Mouse (Mus musculus): ENCODE results near the gene Try10. TPM values are rescaled to one million over a fixed set of nuclear protein-coding genes. Genes with fewer than 3 reads are reported as not detected.
"Not testable (repeated sequence)": the region's sequence is repeated elsewhere in the genome, so short reads cannot be mapped to it uniquely, and the experiment has no call there.

Try10 gene
- polyA plus RNA-seq (2015; fragmentation: Nextera tagmentation; extraction: Ambion mirVana) = 2.4 TPM in 1 of 2 replicates, not detected in the other

DNA sequence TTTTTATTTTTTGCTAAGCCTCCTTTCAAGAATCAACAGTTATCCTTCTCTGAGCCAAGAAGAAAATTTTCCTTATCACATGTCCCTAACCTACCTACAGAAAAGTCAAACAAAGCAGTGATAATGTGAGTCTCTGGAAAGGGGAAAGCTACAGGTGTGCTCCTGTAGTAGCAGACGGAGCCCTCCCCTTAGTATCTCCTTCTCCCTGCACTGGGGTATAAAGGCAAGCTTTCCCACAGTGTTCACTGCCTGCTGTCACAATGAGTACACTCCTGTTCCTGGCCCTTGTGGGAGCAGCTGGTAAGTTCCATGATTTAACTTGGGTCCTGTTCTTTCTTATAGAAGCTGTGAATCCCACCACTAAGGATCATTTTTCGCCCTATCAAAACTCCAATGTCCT lies at the start of gene Try10:
Try10 (plus strand) TSS at position 174 of the 400 bp plus-strand sequence.
- 72% methylated on average over 2 of the region's 2 CpGs for WGBS (ENCODE audit: insufficient replicate concordance)
- no peak for ATAC-seq
- Histone ChIP-seq H3K27me3 (ENCODE audit: insufficient read depth, low read length) (no peaks in the 10 kb centered on the region), H3K4me2 (ENCODE audit: low read depth, low read length) (no peak within 1 kb of the TSS), H3K4me1 (ENCODE audit: insufficient read depth) (no peaks in the 10 kb centered on the region), H3K9me3 (ENCODE audit: low read length) (no peaks in the 10 kb centered on the region), H3K27ac (ENCODE audit: low read depth) (no peak within 1 kb of the TSS), H3K4me3 (ENCODE audit: low read depth, low read length) (no peak within 1 kb of the TSS), H3K36me3 (replicated peaks; ENCODE audit: insufficient read depth, low read length) (no peaks in the 10 kb centered on the region), H3K9ac (replicated peaks) (no peak within 1 kb of the TSS)
- DNase-seq = no peak
- TF ChIP-seq EP300 (IDR thresholded peaks at IDR 0.05; ENCODE audit: low read depth) (no peak), CTCF (IDR thresholded peaks at IDR 0.05; ENCODE audit: low read depth) (no peak)

DNA sequence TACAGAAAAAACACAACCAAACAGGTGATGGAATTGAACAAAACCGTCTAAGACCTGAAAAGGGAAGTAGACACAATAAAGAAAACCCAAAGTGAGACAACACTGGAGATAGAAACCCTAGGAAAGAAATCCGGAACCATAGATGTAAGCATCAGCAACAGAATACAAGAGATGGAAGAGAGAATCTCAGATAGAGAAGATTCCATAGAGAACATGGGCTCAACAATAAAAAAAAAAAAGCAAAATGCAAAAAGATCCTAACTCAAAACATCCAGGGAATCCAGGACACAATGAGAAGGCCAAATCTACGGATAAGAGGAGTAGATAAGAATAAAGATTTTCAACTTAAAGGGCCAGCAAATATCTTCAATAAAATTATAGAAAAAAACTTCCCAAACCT lies 37.2 kb upstream of the Try10 start, which contains the start of gene Try5:
Try5 (minus strand) TSS at position 101 of the 400 bp plus-strand sequence.
- H3K27me3 ChIP-seq (ENCODE audit: insufficient read depth, low read length); H3K4me3 ChIP-seq (ENCODE audit: low read depth, low read length); H3K4me2 ChIP-seq (ENCODE audit: low read depth, low read length); H3K4me1 ChIP-seq (ENCODE audit: insufficient read depth); H3K9me3 ChIP-seq (ENCODE audit: low read length); H3K36me3 ChIP-seq (replicated peaks; ENCODE audit: insufficient read depth, low read length); H3K9ac ChIP-seq (replicated peaks); H3K27ac ChIP-seq (ENCODE audit: low read depth); DNase-seq; ATAC-seq: not testable (repeated sequence)
- WGBS (ENCODE audit: insufficient replicate concordance) = 55% methylated on average over 3 of the region's 3 CpGs

DNA sequence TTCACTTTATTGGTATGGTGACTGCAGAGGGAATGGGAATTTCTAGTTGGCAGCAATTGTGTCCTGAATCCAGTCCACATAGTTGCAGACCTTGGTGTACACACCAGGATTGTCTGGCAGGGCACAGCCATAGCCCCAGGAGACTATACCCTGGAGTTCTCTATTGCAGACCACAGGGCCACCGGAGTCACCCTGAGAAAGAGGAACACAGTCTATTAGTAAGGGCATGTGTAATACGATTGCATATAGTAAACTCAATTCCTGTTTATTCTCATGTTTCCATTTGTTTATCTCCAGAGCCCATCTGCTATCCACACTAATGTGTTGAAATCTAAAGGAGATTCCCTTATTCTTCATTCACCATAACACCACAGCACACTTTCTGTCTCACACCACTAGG lies 19.9 kb downstream of the Try10 start:
- H3K9ac ChIP-seq (replicated peaks); H3K27me3 ChIP-seq (ENCODE audit: insufficient read depth, low read length); DNase-seq; H3K4me1 ChIP-seq (ENCODE audit: insufficient read depth); H3K9me3 ChIP-seq (ENCODE audit: low read length); H3K4me3 ChIP-seq (ENCODE audit: low read depth, low read length); H3K36me3 ChIP-seq (replicated peaks; ENCODE audit: insufficient read depth, low read length); ATAC-seq; H3K27ac ChIP-seq (ENCODE audit: low read depth); H3K4me2 ChIP-seq (ENCODE audit: low read depth, low read length): not testable (repeated sequence)
- 30% methylated on average over 1 of the region's 2 CpGs for WGBS (ENCODE audit: insufficient replicate concordance)

DNA sequence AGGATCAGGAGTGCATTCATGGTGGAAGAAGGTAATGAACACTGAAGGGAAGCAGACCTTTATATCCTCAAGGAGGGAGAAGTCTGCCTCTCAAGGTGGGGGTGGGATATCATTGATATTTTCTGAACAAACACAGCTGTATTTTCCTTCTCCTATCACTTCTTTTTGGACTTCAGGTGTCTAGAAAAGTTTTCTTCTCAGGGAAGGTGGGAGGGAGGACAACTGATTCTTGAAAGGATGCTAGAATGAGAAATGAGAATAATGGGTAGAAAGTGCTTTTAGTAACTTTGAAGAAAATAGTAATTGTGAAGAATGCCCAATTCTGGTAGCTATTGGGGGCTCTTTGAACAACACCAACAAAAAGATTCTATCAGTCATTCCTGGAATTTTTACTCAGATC lies 23.7 kb downstream of the Try10 start, which contains the start of gene Prss3:
Prss3 (minus strand) TSS at position 101 of the 400 bp plus-strand sequence.
- not testable (repeated sequence) for H3K9ac ChIP-seq (replicated peaks); H3K4me1 ChIP-seq (ENCODE audit: insufficient read depth); ATAC-seq

GRCm38 (mm10) chr6:41386781-41387180 lies 32.9 kb downstream of the Try10 start:
- ATAC-seq (no peak), DNase-seq (no peak)
- WGBS (ENCODE audit: insufficient replicate concordance) = 56% methylated on average over 2 of the region's 2 CpGs
- TF ChIP-seq EP300 (IDR thresholded peaks at IDR 0.05; ENCODE audit: low read depth) (no peak), CTCF (IDR thresholded peaks at IDR 0.05; ENCODE audit: low read depth) (no peak)
- Histone ChIP-seq H3K4me3 (ENCODE audit: low read depth, low read length) (no peak overlapping the region), H3K9me3 (ENCODE audit: low read length) (no peaks in the 10 kb centered on the region), H3K4me1 (ENCODE audit: insufficient read depth) (no peaks in the 10 kb centered on the region), H3K36me3 (replicated peaks; ENCODE audit: insufficient read depth, low read length) (no peaks in the 10 kb centered on the region), H3K27ac (ENCODE audit: low read depth) (no peak overlapping the region), H3K9ac (replicated peaks) (no peak overlapping the region), H3K4me2 (ENCODE audit: low read depth, low read length) (no peak overlapping the region), H3K27me3 (ENCODE audit: insufficient read depth, low read length) (no peaks in the 10 kb centered on the region)

More for the DNA sequence above, 23.7 kb downstream of the Try10 start, which contains the start of gene Prss3:
- H3K4me2 ChIP-seq (ENCODE audit: low read depth, low read length); H3K27ac ChIP-seq (ENCODE audit: low read depth); DNase-seq; H3K9me3 ChIP-seq (ENCODE audit: low read length); H3K27me3 ChIP-seq (ENCODE audit: insufficient read depth, low read length); H3K36me3 ChIP-seq (replicated peaks; ENCODE audit: insufficient read depth, low read length); H3K4me3 ChIP-seq (ENCODE audit: low read depth, low read length): not testable (repeated sequence)

DNA sequence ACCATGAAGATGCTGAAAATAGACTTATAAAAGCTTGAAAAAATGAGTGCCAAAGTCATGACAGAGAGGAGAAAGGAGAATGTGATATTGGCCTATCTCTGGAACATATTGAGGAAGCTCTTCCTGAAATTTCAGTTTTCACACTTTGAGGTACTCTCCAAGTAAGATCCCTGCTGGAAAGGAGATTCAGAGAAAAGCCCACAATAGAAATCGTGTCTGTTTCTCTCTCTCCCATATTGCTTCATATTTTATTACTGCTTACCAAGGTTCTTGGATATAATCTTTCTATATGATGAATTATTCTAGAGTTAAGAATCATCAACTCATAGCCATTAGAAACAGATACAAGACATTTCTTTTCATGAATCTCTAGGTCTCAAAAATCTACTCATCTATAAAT lies 37.7 kb downstream of the Try10 start:
- H3K4me3 ChIP-seq (ENCODE audit: low read depth, low read length); H3K27ac ChIP-seq (ENCODE audit: low read depth); H3K27me3 ChIP-seq (ENCODE audit: insufficient read depth, low read length); H3K4me1 ChIP-seq (ENCODE audit: insufficient read depth); H3K36me3 ChIP-seq (replicated peaks; ENCODE audit: insufficient read depth, low read length); H3K9ac ChIP-seq (replicated peaks); ATAC-seq; H3K9me3 ChIP-seq (ENCODE audit: low read length); H3K4me2 ChIP-seq (ENCODE audit: low read depth, low read length); DNase-seq: not testable (repeated sequence)
- WGBS (ENCODE audit: insufficient replicate concordance) = 42% methylated on average over 1 of the region's 1 CpGs

GRCm38 (mm10) chr6:41392056-41392455 lies 38.2 kb downstream of the Try10 start, which contains the start of gene Gm5771:
Gene Gm5771, plus strand, starts transcription at chr6:41392356.
- H3K9ac ChIP-seq (replicated peaks); H3K27me3 ChIP-seq (ENCODE audit: insufficient read depth, low read length); H3K9me3 ChIP-seq (ENCODE audit: low read length); H3K4me3 ChIP-seq (ENCODE audit: low read depth, low read length); DNase-seq; H3K4me1 ChIP-seq (ENCODE audit: insufficient read depth); H3K4me2 ChIP-seq (ENCODE audit: low read depth, low read length); H3K27ac ChIP-seq (ENCODE audit: low read depth); ATAC-seq; H3K36me3 ChIP-seq (replicated peaks; ENCODE audit: insufficient read depth, low read length): not testable (repeated sequence)

Other genes starting within 250 kb of the Try10 start
- 3.9 TPM in 1 of 2 replicates, not detected in the other for gene Try4, start 51.8 kb upstream of the Try10 start, polyA plus RNA-seq (2015; fragmentation: Nextera tagmentation; extraction: Ambion mirVana)
- gene Try5, start 37.3 kb upstream of the Try10 start, polyA plus RNA-seq (2015; fragmentation: Nextera tagmentation; extraction: Ambion mirVana) = 16.8 TPM in 1 of 2 replicates, not detected in the other
- 3.1 TPM in 1 of 2 replicates, not detected in the other for gene Prss3, start 23.6 kb downstream of the Try10 start, polyA plus RNA-seq (2015; fragmentation: Nextera tagmentation; extraction: Ambion mirVana)
- 4.3 TPM in 1 of 2 replicates, not detected in the other for gene Gm5771, start 38.3 kb downstream of the Try10 start, polyA plus RNA-seq (2015; fragmentation: Nextera tagmentation; extraction: Ambion mirVana)
- gene Gm10334, start 92.0 kb downstream of the Try10 start, polyA plus RNA-seq (2015; fragmentation: Nextera tagmentation; extraction: Ambion mirVana) = 2.3 TPM in 1 of 2 replicates, not detected in the other
- 4.4 TPM in 1 of 2 replicates, not detected in the other for gene Prss1, start 104.8 kb downstream of the Try10 start, polyA plus RNA-seq (2015; fragmentation: Nextera tagmentation; extraction: Ambion mirVana)
- gene Prss2, start 167.7 kb downstream of the Try10 start, polyA plus RNA-seq (2015; fragmentation: Nextera tagmentation; extraction: Ambion mirVana) = 0.18 and 10.5 TPM in 2 replicates